Mouse (Mus musculus): ENCODE data around the gene Dexi. TPM values are rescaled to one million over a fixed set of nuclear protein-coding genes. Genes with fewer than 3 reads are reported as not detected.

Dexi gene
- polyA plus RNA-seq, 1 experiment from 2014 or later: 16.3 TPM

GRCm38 (mm10) chr16:10571820-10572219 is 29.0 kb upstream of the Dexi start:
- H3K27me3 ChIP-seq (ENCODE audit: control insufficient read depth, insufficient read depth, low read length): no peaks in the 10 kb centered on the region
- no peak overlapping the region for H3K4me2 ChIP-seq
- ATAC-seq (replicated peaks; ENCODE audit: insufficient number of reproducible peaks, low FRiP score, low TSS enrichment): no peak
- peaks cover 4% of the 10 kb centered on the region for H3K36me3 ChIP-seq (ENCODE audit: control insufficient read depth, insufficient read depth, low read length)
- no peaks in the 10 kb centered on the region for H3K9me3 ChIP-seq (replicated peaks; ENCODE audit: control insufficient read depth, low read length)
- H3K27ac ChIP-seq (ENCODE audit: low read depth, low read length): no peak overlapping the region
- no peak overlapping the region for H3K4me3 ChIP-seq (ENCODE audit: low read depth, low read length)
- H3K4me1 ChIP-seq (ENCODE audit: control insufficient read depth, insufficient read depth, low read length): no peaks in the 10 kb centered on the region; the same call in 1 of the 2 replicates
- 48% methylated on average over 2 of the region's 2 CpGs for WGBS (ENCODE audit: insufficient replicate concordance)
- no peak overlapping the region for H3K9ac ChIP-seq (ENCODE audit: low read depth, low read length)

GRCm38 (mm10) chr16:10570708-10571107 is 27.9 kb upstream of the Dexi start:
- Histone ChIP-seq H3K36me3 (ENCODE audit: control insufficient read depth, insufficient read depth, low read length) (peaks cover 4% of the 10 kb centered on the region; the same call in 1 of the 2 replicates), H3K9me3 (replicated peaks; ENCODE audit: control insufficient read depth, low read length) (no peaks in the 10 kb centered on the region), H3K4me1 (ENCODE audit: control insufficient read depth, insufficient read depth, low read length) (peaks cover 4% of the 10 kb centered on the region), H3K27ac (ENCODE audit: low read depth, low read length) (no peak overlapping the region), H3K9ac (ENCODE audit: low read depth, low read length) (no peak overlapping the region), H3K4me3 (ENCODE audit: low read depth, low read length) (no peak overlapping the region), H3K4me2 (no peak overlapping the region), H3K27me3 (ENCODE audit: control insufficient read depth, insufficient read depth, low read length) (no peaks in the 10 kb centered on the region)
- ATAC-seq (replicated peaks; ENCODE audit: insufficient number of reproducible peaks, low FRiP score, low TSS enrichment): no peak
- 68% methylated on average over 1 of the region's 1 CpGs for WGBS (ENCODE audit: insufficient replicate concordance)

GRCm38 (mm10) chr16:10569809-10570395 is 27.0 kb upstream of the Dexi start:
- H3K27ac ChIP-seq (ENCODE audit: low read depth, low read length): no peak overlapping the region
- 81% methylated on average over 5 of the region's 5 CpGs for WGBS (ENCODE audit: insufficient replicate concordance)
- H3K4me1 ChIP-seq (ENCODE audit: control insufficient read depth, insufficient read depth, low read length): peaks cover 7% of the 10 kb centered on the region
- H3K9ac ChIP-seq (ENCODE audit: low read depth, low read length): no peak overlapping the region
- no peak overlapping the region for H3K4me3 ChIP-seq (ENCODE audit: low read depth, low read length)
- H3K9me3 ChIP-seq (replicated peaks; ENCODE audit: control insufficient read depth, low read length): no peaks in the 10 kb centered on the region
- no peaks in the 10 kb centered on the region for H3K27me3 ChIP-seq (ENCODE audit: control insufficient read depth, insufficient read depth, low read length)
- peaks cover 4% of the 10 kb centered on the region; the same call in 1 of the 2 replicates for H3K36me3 ChIP-seq (ENCODE audit: control insufficient read depth, insufficient read depth, low read length)
- H3K4me2 ChIP-seq: no peak overlapping the region
- no peak for ATAC-seq (replicated peaks; ENCODE audit: insufficient number of reproducible peaks, low FRiP score, low TSS enrichment)

- 84% methylated on average over 4 of the region's 4 CpGs for WGBS (ENCODE audit: insufficient replicate concordance)
- Histone ChIP-seq H3K27me3 (ENCODE audit: control insufficient read depth, insufficient read depth, low read length) (no peaks in the 10 kb centered on the region), H3K9me3 (replicated peaks; ENCODE audit: control insufficient read depth, low read length) (no peaks in the 10 kb centered on the region), H3K27ac (ENCODE audit: low read depth, low read length) (no peak overlapping the region), H3K4me3 (ENCODE audit: low read depth, low read length) (no peak overlapping the region), H3K36me3 (ENCODE audit: control insufficient read depth, insufficient read depth, low read length) (peaks cover 3% of the 10 kb centered on the region; the same call in 1 of the 2 replicates), H3K4me1 (ENCODE audit: control insufficient read depth, insufficient read depth, low read length) (peaks cover 7% of the 10 kb centered on the region), H3K4me2 (no peak overlapping the region), H3K9ac (ENCODE audit: low read depth, low read length) (no peak overlapping the region)
- ATAC-seq (replicated peaks; ENCODE audit: insufficient number of reproducible peaks, low FRiP score, low TSS enrichment): no peak
Measured at GRCm38 (mm10) chr16:10567153-10567552, 24.3 kb upstream of the Dexi start.

GRCm38 (mm10) chr16:10565278-10565885 is 22.5 kb upstream of the Dexi start:
- ATAC-seq (replicated peaks; ENCODE audit: insufficient number of reproducible peaks, low FRiP score, low TSS enrichment): no peak
- Histone ChIP-seq H3K27me3 (ENCODE audit: control insufficient read depth, insufficient read depth, low read length) (no peaks in the 10 kb centered on the region), H3K4me2 (no peak overlapping the region), H3K36me3 (ENCODE audit: control insufficient read depth, insufficient read depth, low read length) (no peaks in the 10 kb centered on the region), H3K27ac (ENCODE audit: low read depth, low read length) (no peak overlapping the region), H3K9ac (ENCODE audit: low read depth, low read length) (no peak overlapping the region), H3K9me3 (replicated peaks; ENCODE audit: control insufficient read depth, low read length) (no peaks in the 10 kb centered on the region), H3K4me1 (ENCODE audit: control insufficient read depth, insufficient read depth, low read length) (peaks cover 14% of the 10 kb centered on the region), H3K4me3 (ENCODE audit: low read depth, low read length) (no peak overlapping the region)
- 38% methylated on average over 4 of the region's 4 CpGs for WGBS (ENCODE audit: insufficient replicate concordance)

GRCm38 (mm10) chr16:10559991-10560390 is 17.1 kb upstream of the Dexi start:
- H3K27me3 ChIP-seq (ENCODE audit: control insufficient read depth, insufficient read depth, low read length): no peaks in the 10 kb centered on the region
- no peak for ATAC-seq (replicated peaks; ENCODE audit: insufficient number of reproducible peaks, low FRiP score, low TSS enrichment)
- no peak overlapping the region for H3K27ac ChIP-seq (ENCODE audit: low read depth, low read length)
- peaks cover 16% of the 10 kb centered on the region for H3K4me1 ChIP-seq (ENCODE audit: control insufficient read depth, insufficient read depth, low read length)
- H3K9me3 ChIP-seq (replicated peaks; ENCODE audit: control insufficient read depth, low read length): no peaks in the 10 kb centered on the region
- H3K9ac ChIP-seq (ENCODE audit: low read depth, low read length): no peak overlapping the region
- H3K36me3 ChIP-seq (ENCODE audit: control insufficient read depth, insufficient read depth, low read length): 0 out of 2 replicates have a peak, but pooled peaks cover 2% of the 10 kb centered on the region
- no peak overlapping the region for H3K4me2 ChIP-seq
- no peak overlapping the region for H3K4me3 ChIP-seq (ENCODE audit: low read depth, low read length)
- 79% methylated on average over 8 of the region's 8 CpGs for WGBS (ENCODE audit: insufficient replicate concordance)

GRCm38 (mm10) chr16:10553858-10554257 is 11.0 kb upstream of the Dexi start:
- Histone ChIP-seq H3K9ac (ENCODE audit: low read depth, low read length) (no peak overlapping the region), H3K9me3 (replicated peaks; ENCODE audit: control insufficient read depth, low read length) (no peaks in the 10 kb centered on the region), H3K27ac (ENCODE audit: low read depth, low read length) (no peak overlapping the region), H3K4me1 (ENCODE audit: control insufficient read depth, insufficient read depth, low read length) (peaks cover 9% of the 10 kb centered on the region), H3K4me2 (no peak overlapping the region), H3K4me3 (ENCODE audit: low read depth, low read length) (no peak overlapping the region), H3K27me3 (ENCODE audit: control insufficient read depth, insufficient read depth, low read length) (no peaks in the 10 kb centered on the region), H3K36me3 (ENCODE audit: control insufficient read depth, insufficient read depth, low read length) (no peaks in the 10 kb centered on the region)
- ATAC-seq (replicated peaks; ENCODE audit: insufficient number of reproducible peaks, low FRiP score, low TSS enrichment): no peak
- WGBS (ENCODE audit: insufficient replicate concordance): 77% methylated on average over 2 of the region's 2 CpGs

- no peaks in the 10 kb centered on the region for H3K27me3 ChIP-seq (ENCODE audit: control insufficient read depth, insufficient read depth, low read length)
- ATAC-seq (replicated peaks; ENCODE audit: insufficient number of reproducible peaks, low FRiP score, low TSS enrichment): no peak
- no peaks in the 10 kb centered on the region for H3K9me3 ChIP-seq (replicated peaks; ENCODE audit: control insufficient read depth, low read length)
- H3K4me1 ChIP-seq (ENCODE audit: control insufficient read depth, insufficient read depth, low read length): peaks cover under 1% of the 10 kb centered on the region; the same call in 1 of the 2 replicates
- no peak overlapping the region for H3K4me3 ChIP-seq (ENCODE audit: low read depth, low read length)
- no peak overlapping the region for H3K27ac ChIP-seq (ENCODE audit: low read depth, low read length)
- H3K4me2 ChIP-seq: no peak overlapping the region
- no peaks in the 10 kb centered on the region for H3K36me3 ChIP-seq (ENCODE audit: control insufficient read depth, insufficient read depth, low read length)
- WGBS (ENCODE audit: insufficient replicate concordance): 79% methylated on average over 4 of the region's 4 CpGs
- H3K9ac ChIP-seq (ENCODE audit: low read depth, low read length): no peak overlapping the region
Measured at GRCm38 (mm10) chr16:10551592-10551991, 8.7 kb upstream of the Dexi start.

GRCm38 (mm10) chr16:10549600-10549999 is 6.7 kb upstream of the Dexi start:
- Histone ChIP-seq H3K27ac (ENCODE audit: low read depth, low read length) (no peak overlapping the region), H3K27me3 (ENCODE audit: control insufficient read depth, insufficient read depth, low read length) (no peaks in the 10 kb centered on the region), H3K4me3 (ENCODE audit: low read depth, low read length) (no peak overlapping the region), H3K36me3 (ENCODE audit: control insufficient read depth, insufficient read depth, low read length) (no peaks in the 10 kb centered on the region), H3K4me2 (no peak overlapping the region), H3K9ac (ENCODE audit: low read depth, low read length) (no peak overlapping the region), H3K4me1 (ENCODE audit: control insufficient read depth, insufficient read depth, low read length) (peaks cover 7% of the 10 kb centered on the region), H3K9me3 (replicated peaks; ENCODE audit: control insufficient read depth, low read length) (no peaks in the 10 kb centered on the region)
- 63% methylated on average over 2 of the region's 2 CpGs for WGBS (ENCODE audit: insufficient replicate concordance)
- no peak for ATAC-seq (replicated peaks; ENCODE audit: insufficient number of reproducible peaks, low FRiP score, low TSS enrichment)

Measured in heart, embryonic 11.5 days (tissue).